Mouse (Mus musculus) lung, adult 2 months (tissue): Measurements from ENCODE around the gene Trib2.

Source experiments
- CTCF ChIP-seq: fragments of 200-500 bp; IDR thresholded peaks from 2 replicates; pipeline ENCODE4 v1.5.1; 2011; ENCODE audit warnings: mild to moderate bottlenecking, low read length, control low read depth; ENCODE audit not compliant: insufficient read depth
- POLR2A ChIP-seq: fragments of 200-500 bp; IDR thresholded peaks from 2 replicates; pipeline ENCODE4 v1.6.1; 2011; ENCODE audit warnings: low read depth, mild to moderate bottlenecking, control low read depth, low read length, borderline replicate concordance; ENCODE audit errors: extremely low read depth

GRCm38 (mm10) chr12:15852031-15852430, 35.3 kb upstream of the Trib2 start:
- TF ChIP-seq POLR2A (no peak), CTCF (no peak)
